Mouse (Mus musculus) olfactory bulb, adult 2 months (tissue): ENCODE results near the gene Vac14.

Experiments
- CTCF ChIP-seq: fragments of 200-500 bp; IDR thresholded peaks from 2 replicates; pipeline ENCODE4 v1.5.1; 2012; ENCODE audit warnings: low read depth, mild to moderate bottlenecking, low read length, moderate library complexity; ENCODE audit not compliant: insufficient read depth
- POLR2A ChIP-seq: fragments of 200-500 bp; IDR thresholded peaks from 2 replicates; pipeline ENCODE4 v1.6.1; 2012; ENCODE audit warnings: mild to moderate bottlenecking, low read depth, low read length, moderate library complexity; ENCODE audit not compliant: insufficient read depth

- TF ChIP-seq CTCF = no peak
- no peak for TF ChIP-seq POLR2A
Observed at GRCm38 (mm10) chr8:110740629-110741175, 122.3 kb downstream of the Vac14 start.
